Mouse (Mus musculus): ENCODE data around the gene Hist1h4f.

GRCm38 (mm10) chr13:23518885-23519284 lies 32.6 kb downstream of the Hist1h4f start:
- no peak for TF ChIP-seq CTCF (conservative IDR thresholded peaks at IDR 0.05; ENCODE audit: insufficient read depth, insufficient read length, low read depth, low read length)
- no peak for TF ChIP-seq POLR2A (IDR thresholded peaks at IDR 0.05; ENCODE audit: low read depth, low read length)

Measured in kidney, adult 2 months (tissue).